Mouse (Mus musculus) adrenal gland, postnatal 36 days (tissue): ENCODE measurements around the gene Lmod2. TPM values are rescaled to one million over a fixed set of nuclear protein-coding genes. Genes with fewer than 3 reads are reported as not detected.

Source experiments
- DNase-seq, 2 experiments: peaks; one replicate each; pipeline ENCODE4 v3.0.0; 2021; ENCODE audit warnings: mixed read lengths in 1 of 2
- total RNA-seq, 2 experiments: library from RNA; stranded (reverse); gene quantifications; 2 replicates each; pipeline ENCODE4 v1.2.3; 2021

Lmod2 gene
- total RNA-seq, 2 experiments from 2014 or later: 0.26 TPM; not detected in 1

DNA sequence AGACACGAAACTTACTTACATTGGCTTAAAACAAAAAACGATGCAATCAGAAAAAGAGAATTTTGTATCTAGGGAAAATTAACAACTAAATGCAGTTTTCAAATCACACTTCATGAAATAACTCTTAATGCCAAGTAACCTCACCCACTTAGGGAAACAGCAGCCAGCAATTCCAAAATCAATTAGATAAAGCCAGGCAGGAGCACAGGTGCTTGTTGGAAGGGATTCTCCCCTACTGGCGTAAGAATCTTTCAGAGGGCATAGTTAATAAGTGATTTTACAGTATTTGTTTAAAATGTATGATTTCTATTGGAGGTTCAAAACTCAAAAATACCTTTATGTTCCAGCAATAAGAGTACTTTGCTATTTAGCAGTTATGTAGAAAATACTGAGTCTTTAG is 45.4 kb downstream of the Lmod2 start:
- no peak for DNase-seq

DNA sequence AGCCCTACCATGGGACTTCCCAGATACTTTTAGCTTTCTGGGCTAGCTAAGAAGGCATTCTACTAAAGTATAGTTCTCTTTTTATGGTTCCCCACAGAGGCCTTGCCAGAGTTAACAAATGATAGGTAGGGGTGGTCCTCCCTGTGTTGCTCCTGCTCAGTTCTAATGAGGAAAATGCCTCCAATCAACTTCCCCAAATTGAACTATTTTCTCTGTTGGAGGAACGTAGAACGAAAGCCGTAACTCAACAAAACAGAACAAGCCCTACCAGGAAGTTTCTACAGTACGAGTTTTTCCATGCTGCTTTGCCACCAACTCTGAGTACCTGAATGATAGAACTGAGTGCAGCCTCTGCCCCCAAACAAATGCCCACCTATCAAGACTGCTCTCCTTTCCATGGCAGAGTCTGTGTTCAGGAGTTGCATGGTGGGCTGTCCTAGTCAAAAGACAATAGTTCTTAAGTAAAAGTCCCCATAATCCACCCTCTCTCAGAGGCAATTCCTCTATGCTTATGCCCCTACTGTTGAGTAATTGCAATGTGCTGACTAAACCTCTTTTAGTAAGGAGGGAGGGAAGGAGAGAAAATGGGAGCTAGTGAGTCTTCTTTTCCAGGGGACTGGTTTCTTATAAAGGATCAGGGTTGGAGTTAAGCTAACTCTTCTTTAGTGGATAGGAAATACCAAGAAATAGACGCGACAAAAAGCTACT is 47.9 kb downstream of the Lmod2 start:
- no peak for DNase-seq

DNA sequence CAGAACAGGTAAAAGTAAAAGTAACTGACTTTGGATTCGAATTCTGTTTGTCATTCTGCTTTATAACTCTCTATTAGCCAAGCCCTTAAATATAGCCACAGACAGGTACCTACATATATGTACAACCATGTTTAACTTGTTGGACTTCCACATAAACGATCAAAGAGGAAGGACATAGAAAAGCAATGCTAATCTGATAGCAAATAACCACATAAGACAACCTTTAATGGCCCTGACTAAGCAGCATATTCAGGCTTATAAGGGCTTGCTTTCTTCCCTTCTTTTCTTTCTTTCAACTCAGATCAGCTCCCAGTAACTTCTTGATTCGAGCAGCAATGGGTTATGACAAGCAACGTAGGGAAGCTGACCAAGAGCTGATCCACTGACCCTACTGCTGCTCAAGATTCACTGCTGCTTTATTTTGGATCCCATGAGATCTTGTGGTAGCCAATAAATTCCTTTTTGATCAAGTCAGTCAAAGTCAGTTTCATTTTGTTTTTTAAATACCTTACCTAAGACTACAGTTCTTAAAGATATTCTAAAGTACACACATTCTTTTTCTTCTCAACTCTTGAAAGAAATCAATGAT is 49.6 kb downstream of the Lmod2 start:
- DNase-seq: no peak

DNA sequence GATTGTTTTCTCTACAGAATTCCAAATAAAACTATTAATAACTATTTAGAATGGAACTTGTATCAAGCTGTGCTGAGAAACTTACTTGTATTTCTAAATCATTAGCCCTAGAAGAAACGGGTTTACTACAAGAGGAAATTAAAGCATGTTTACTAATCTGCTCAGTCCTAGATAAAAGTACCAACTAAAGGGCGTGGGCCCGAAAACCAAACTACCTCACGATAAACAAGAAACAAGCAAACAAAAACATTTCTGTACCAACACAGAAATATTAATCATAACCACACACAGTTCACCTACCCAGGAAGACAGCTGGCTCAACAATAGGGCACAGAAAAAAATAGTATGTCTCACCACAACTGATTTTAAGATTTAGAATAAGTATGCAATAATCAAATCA is 50.8 kb downstream of the Lmod2 start:
- DNase-seq: no peak

DNA sequence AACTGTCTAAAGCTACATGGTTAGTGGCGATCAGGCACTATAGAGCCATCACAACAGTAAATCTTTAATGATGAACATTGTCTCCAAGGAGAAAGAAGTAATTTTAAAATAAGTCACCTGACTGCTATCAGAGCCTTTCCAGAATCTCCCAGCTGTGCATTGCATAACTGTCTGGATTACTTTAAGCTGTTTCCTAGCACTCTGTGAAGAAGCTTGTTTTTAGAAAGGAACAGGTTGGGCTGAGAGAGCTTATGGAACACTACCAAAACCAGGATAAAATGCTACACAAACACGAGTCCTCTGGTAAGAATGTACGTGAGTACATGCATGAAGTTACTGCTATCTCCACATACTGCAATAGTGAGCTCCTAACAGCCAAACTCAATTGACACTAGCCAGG is 53.2 kb downstream of the Lmod2 start:
- DNase-seq: no peak

DNA sequence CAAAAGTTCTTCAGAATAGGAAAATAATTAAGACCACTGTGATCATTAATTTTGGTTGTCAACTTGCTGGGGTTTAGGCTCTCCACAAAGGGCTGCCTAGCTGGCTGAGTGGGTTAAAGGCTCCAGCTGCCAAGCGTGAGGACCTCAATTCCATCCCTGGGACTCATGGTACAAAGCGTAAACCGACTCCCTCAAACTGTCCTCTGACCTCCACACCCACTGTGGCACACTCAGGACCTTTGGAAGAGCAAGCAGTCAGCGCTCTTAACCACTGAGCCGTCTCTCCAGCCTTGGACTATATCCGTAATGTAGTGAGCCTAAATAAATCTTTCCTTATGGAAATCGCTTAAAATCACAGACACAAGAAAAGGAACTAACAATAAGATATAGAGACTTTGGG is 54.0 kb downstream of the Lmod2 start:
- DNase-seq: no peak

Other genes with a start within 250 kb of the Lmod2 start
- gene Iqub, start 82.7 kb upstream of the Lmod2 start, total RNA-seq: under 1 TPM; 0.13 to 0.20 TPM
- 100 to 1,000 TPM; 301 to 329 TPM for gene Ndufa5, start 69.7 kb upstream of the Lmod2 start, total RNA-seq
- gene Asb15, start 69.6 kb upstream of the Lmod2 start, total RNA-seq: not detected
- gene Wasl, start 67.2 kb downstream of the Lmod2 start, total RNA-seq: 10 to 100 TPM; 57.7 to 70.4 TPM
- not detected for gene Hyal6, start 135.5 kb downstream of the Lmod2 start, total RNA-seq
- gene Hyal4, start 150.6 kb downstream of the Lmod2 start, total RNA-seq: not detected
- not detected for gene Spam1, start 193.4 kb downstream of the Lmod2 start, total RNA-seq